Mouse (Mus musculus) Patski (cell line): ENCODE measurements at regions not wholly inside any gene's neighbourhood (a gene's known extent, or its start where the extent isn't known, plus 50 kb on each side); places are given as distances from the start of the nearest gene placed in this dataset.
A peak's percentile ranks its signal among the peaks of the same experiment; 100 is the strongest.

ENCODE experiments used
- ATAC-seq: fragments of 100-300 bp; one replicate; pipeline ENCODE4 v1.8.0; 2021
- CTCF ChIA-PET: fragments of 350-600 bp; sonication (Branson Sonifier 250); formaldehyde crosslinking; loops from one replicate; lab custom pipeline; 2022; ENCODE audit warnings: inconsistent platforms; lab: Charles Lee
- POLR2A ChIA-PET: fragments of 350-600 bp; sonication (Branson Sonifier 250); formaldehyde crosslinking; loops from one replicate; lab custom pipeline; 2022; ENCODE audit warnings: antibody characterized with exemption, inconsistent platforms; lab: Charles Lee
- DNase-seq: peaks from one replicate; pipeline ENCODE4 v3.0.0-alpha.2; 2011; ENCODE audit warnings: low read depth, low spot score
- H3K27me3 ChIP-seq: fragments of 371-371 bp; one replicate; pipeline ENCODE4 v1.5.1; 2021
- CTCF ChIP-seq: fragments of 100-300 bp; IDR thresholded peaks from one replicate; pipeline ENCODE4 v1.5.1; 2021
- in situ Hi-C: fragments of 300-500 bp; cut with MboI; formaldehyde crosslinking; loops from 3 replicates; pipeline ENCODE4 v1.11.1; 2018; ENCODE audit warnings: low pct_unique_long_range_greater_than_20kb, mixed read lengths

DNA sequence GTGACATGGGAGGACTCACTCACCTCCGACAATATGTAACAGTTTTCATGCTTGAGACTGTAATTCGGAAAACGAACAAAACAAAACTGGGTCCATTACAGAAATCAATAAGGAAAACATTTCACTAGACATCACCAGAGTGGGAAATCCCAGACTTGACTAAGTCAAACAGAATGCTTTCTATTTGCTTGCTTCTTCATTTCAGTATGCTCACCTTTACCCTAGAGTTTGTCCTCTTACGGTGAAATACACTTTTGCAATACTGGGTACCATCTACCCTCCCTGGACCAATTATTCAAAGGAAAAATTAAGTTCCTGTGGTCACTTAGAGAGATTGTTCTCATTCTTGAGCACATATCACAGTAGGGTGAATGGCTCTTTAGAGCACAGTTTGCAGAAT, 613.4 kb upstream of the 4930412O13Rik start:
- DNase-seq, result no peak
- TF ChIP-seq CTCF, result no peak
- no peaks in the 10 kb centered on the region for H3K27me3 ChIP-seq
- ChIA-PET POLR2A (no interaction called here), CTCF (no interaction called here)
- in situ Hi-C loops, result no loop called here
- ATAC-seq, result no peak

DNA sequence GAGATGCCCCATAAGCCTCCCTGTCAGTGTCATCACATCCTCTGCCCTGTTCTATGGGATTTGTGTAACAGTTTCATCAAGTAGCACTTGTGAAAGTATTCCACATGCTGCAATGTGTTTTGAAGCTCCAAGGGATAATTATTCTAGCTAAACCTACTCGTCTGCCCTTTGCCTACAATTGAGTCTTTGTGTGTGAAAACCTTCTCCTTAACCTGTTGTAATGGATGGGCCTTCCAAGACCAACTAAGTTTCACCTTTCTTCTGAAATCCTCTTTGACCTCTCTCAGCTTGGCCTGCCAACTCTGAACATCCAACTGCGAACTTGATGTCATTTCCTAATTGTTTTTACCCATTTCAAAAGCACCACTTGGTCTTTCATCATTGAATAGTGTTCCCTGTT, 597.6 kb upstream of the 4930412O13Rik start:
- no peak for TF ChIP-seq CTCF
- H3K27me3 ChIP-seq, result peaks cover 3% of the 10 kb centered on the region
- DNase-seq (no peak), ATAC-seq (no peak)
- in situ Hi-C loops, result no loop called here
- CTCF ChIA-PET, result interaction anchor here (1.7 kb wide), 1 partner anchor 13 kb away, joined by 4 read pairs; no protein-coding TSS in a partner anchor
- POLR2A ChIA-PET, result no interaction called here

DNA sequence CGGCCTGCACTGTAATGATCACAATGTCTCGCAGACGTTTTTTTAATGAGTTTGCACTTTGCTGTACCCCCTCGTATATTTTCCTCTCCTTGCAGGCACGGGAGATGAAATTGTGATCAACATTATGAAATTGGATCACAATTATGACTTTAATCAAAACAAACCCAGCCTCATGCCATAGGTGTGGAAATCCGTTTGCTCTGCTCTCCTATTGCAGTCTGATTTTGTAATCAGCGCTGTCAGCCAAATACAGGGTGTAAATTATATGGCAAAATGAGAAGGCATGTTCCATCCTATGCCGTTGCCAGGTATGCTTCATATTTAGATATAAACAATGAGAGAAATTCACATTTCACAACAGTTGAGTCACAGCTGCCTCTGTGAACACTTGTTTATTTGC, 595.3 kb upstream of the 4930412O13Rik start:
- ChIA-PET POLR2A (no interaction called here), CTCF (no interaction called here)
- TF ChIP-seq CTCF, result no peak
- in situ Hi-C loops, result no loop called here
- ATAC-seq (no peak), DNase-seq (no peak)
- H3K27me3 ChIP-seq, result peaks cover 3% of the 10 kb centered on the region

DNA sequence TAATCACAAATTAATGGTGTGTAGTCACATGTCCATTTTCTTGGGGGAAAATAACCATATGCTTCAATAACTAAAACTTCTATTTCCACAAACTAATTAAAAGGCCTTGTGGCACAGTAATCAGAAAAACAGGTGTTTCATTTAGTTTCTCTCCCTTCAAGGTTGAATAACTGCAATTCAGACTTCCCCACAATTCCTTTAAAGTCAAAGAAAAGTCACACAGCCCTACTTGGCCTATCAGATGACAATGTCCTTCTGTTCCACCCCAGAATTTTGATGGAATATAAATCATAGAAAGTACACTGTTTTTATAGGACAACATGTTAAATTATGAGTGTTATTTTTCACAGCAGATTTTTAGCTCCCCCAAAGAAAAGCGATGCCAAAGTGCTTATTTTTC, 594.0 kb upstream of the 4930412O13Rik start:
- peaks cover 1% of the 10 kb centered on the region for H3K27me3 ChIP-seq
- POLR2A ChIA-PET, result no interaction called here
- DNase-seq (no peak), ATAC-seq (no peak)
- no peak for TF ChIP-seq CTCF
- in situ Hi-C loops, result no loop called here
- CTCF ChIA-PET, result no interaction called here

- no peak for TF ChIP-seq CTCF
- H3K27me3 ChIP-seq, result no peaks in the 10 kb centered on the region
- DNase-seq (no peak), ATAC-seq (no peak)
- in situ Hi-C loops, result no loop called here
- ChIA-PET POLR2A (no interaction called here), CTCF (interaction anchor here (1.0 kb wide), 1 partner anchor 37 kb away, joined by 4 read pairs; no protein-coding TSS in a partner anchor)
Measured at GRCm38 (mm10) chr2:9287623-9288022, 593.4 kb upstream of the 4930412O13Rik start.

- CTCF ChIA-PET, result no interaction called here
- no peak for TF ChIP-seq CTCF
- no peaks in the 10 kb centered on the region for H3K27me3 ChIP-seq
- ATAC-seq (no peak), DNase-seq (no peak)
- POLR2A ChIA-PET, result no interaction called here
- in situ Hi-C loops, result no loop called here
Measured at GRCm38 (mm10) chr2:9331630-9332352, 549.3 kb upstream of the 4930412O13Rik start.

GRCm38 (mm10) chr2:9348982-9349381, 532.1 kb upstream of the 4930412O13Rik start:
- no peak for TF ChIP-seq CTCF
- DNase-seq, result no peak
- H3K27me3 ChIP-seq, result no peaks in the 10 kb centered on the region
- in situ Hi-C loops, result no loop called here
- CTCF ChIA-PET, result no interaction called here
- peak; percentile 39 for ATAC-seq
- POLR2A ChIA-PET, result interaction anchor here (0.6 kb wide), 1 partner anchor 458 kb away, joined by 3 read pairs; no protein-coding TSS in a partner anchor

DNA sequence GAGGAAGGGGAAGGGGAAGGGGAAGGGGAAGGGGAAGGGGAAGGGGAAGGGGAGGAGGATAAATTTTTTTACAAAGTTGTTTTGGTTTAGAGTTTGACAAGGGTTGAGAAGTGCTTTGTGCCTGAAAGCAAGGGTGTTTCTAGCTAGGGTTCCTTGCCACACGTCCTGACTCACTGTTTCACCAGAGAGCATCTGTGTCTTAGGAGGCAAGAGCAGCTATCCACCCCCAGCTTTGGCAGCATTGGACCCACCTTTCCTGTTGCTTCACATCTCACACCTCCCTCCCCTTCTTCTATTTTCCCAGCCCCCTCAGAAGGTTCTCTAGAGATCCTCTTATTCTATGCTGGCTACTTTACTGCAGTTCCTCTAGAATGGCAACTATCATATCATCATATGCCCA, 531.1 kb upstream of the 4930412O13Rik start:
- ChIA-PET CTCF (no interaction called here), POLR2A (no interaction called here)
- no peaks in the 10 kb centered on the region for H3K27me3 ChIP-seq
- in situ Hi-C loops, result no loop called here
- no peak for DNase-seq
- no peak for TF ChIP-seq CTCF
- no peak for ATAC-seq

GRCm38 (mm10) chr2:9352190-9352589, 528.9 kb upstream of the 4930412O13Rik start:
- POLR2A ChIA-PET, result no interaction called here
- no peak for ATAC-seq
- no peak for DNase-seq

DNA sequence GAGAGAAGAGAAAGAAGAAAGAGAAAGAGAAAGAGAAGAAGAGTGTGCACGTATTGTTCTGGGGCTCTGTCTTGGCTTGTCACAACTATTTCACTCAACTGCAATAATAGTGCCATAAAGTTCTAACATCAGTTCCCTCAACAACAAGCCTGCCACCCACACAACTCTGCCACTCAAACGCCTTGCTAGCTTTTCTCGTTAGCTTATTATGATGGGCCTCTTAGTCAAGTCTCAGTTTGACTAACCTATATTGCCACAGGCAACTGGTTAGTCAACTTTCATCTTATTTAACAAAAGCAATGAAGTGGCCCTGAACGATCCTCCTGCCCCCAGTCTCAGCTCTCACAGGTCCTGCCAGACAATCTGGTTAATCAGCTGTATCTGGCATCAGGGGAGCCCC, 521.0 kb upstream of the 4930412O13Rik start:
- in situ Hi-C loops, result no loop called here
- TF ChIP-seq CTCF, result no peak
- ChIA-PET POLR2A (no interaction called here), CTCF (interaction anchor here (1.8 to 2.0 kb wide), 2 partner anchors 13 to 17 kb away, joined by 5 to 7 read pairs; no protein-coding TSS in a partner anchor)
- DNase-seq (no peak), ATAC-seq (no peak)
- no peaks in the 10 kb centered on the region for H3K27me3 ChIP-seq

More at GRCm38 (mm10) chr2:9352190-9352589, 528.9 kb upstream of the 4930412O13Rik start:
- H3K27me3 ChIP-seq, result no peaks in the 10 kb centered on the region
- CTCF ChIA-PET, result interaction anchor here (1.2 kb wide), 1 partner anchor 10 kb away, joined by 3 read pairs; no protein-coding TSS in a partner anchor
- TF ChIP-seq CTCF, result no peak
- in situ Hi-C loops, result no loop called here

- in situ Hi-C loops, result no loop called here
- ChIA-PET POLR2A (no interaction called here), CTCF (no interaction called here)
- DNase-seq (no peak), ATAC-seq (no peak)
- TF ChIP-seq CTCF, result no peak
- H3K27me3 ChIP-seq, result no peaks in the 10 kb centered on the region
Measured at GRCm38 (mm10) chr2:9367801-9368584, 513.1 kb upstream of the 4930412O13Rik start.
